Mouse (Mus musculus) midbrain, embryonic 13.5 days (tissue): ENCODE results near the gene Znhit2. TPM values are rescaled to one million over a fixed set of nuclear protein-coding genes. Genes with fewer than 3 reads are reported as not detected.

Source experiments
- ATAC-seq: fragments of 200-750 bp; cut with Nextera tagmentation; 2 replicates; pipeline ENCODE4 v1.8.0; 2017; ENCODE audit warnings: mild to moderate bottlenecking, moderate TSS enrichment, moderate library complexity
- H3K27ac ChIP-seq: fragments of 300-500 bp; sonication (generic); 2 replicates; pipeline ENCODE4 v1.5.1; 2015; ENCODE audit warnings: inconsistent platforms, mild to moderate bottlenecking, moderate library complexity
- H3K27me3 ChIP-seq: fragments of 300-500 bp; sonication (generic); 2 replicates; pipeline ENCODE4 v1.6.1; 2015; ENCODE audit warnings: mild to moderate bottlenecking, inconsistent platforms
- H3K36me3 ChIP-seq: fragments of 300-500 bp; sonication (generic); 2 replicates; pipeline ENCODE4 v1.6.1; 2015; ENCODE audit warnings: mild to moderate bottlenecking, inconsistent platforms
- H3K4me1 ChIP-seq: fragments of 300-500 bp; sonication (generic); replicated peaks from 2 replicates; pipeline ENCODE4 v1.6.1; 2015; ENCODE audit warnings: inconsistent platforms
- H3K4me2 ChIP-seq: fragments of 300-500 bp; sonication (generic); replicated peaks from 2 replicates; pipeline ENCODE4 v1.6.1; 2015; ENCODE audit warnings: moderate library complexity, mild to moderate bottlenecking, inconsistent platforms
- H3K4me3 ChIP-seq: fragments of 300-500 bp; sonication (generic); replicated peaks from 2 replicates; pipeline ENCODE4 v1.5.1; 2015; ENCODE audit warnings: mild to moderate bottlenecking, inconsistent platforms
- H3K9ac ChIP-seq: fragments of 300-500 bp; sonication (generic); replicated peaks from 2 replicates; pipeline ENCODE4 v1.6.1; 2015; ENCODE audit warnings: mild to moderate bottlenecking, inconsistent platforms
- H3K9me3 ChIP-seq: fragments of 300-500 bp; sonication (generic); 2 replicates; pipeline ENCODE4 v1.6.1; 2016; ENCODE audit warnings: mild to moderate bottlenecking, inconsistent platforms
- WGBS: fragments of 180-500 bp; shearing (Covaris S2); methylation state at CpG from one replicate; pipeline ENCODE4 v1.1.7; 2015; 5-methylcytosine and 5-hydroxymethylcytosine counted together
- polyA plus RNA-seq: library from polyadenylated mRNA; unstranded; fragments of >200 nt; fragmentation: Nextera tagmentation; extraction: Ambion mirVana; gene quantifications from 2 replicates; pipeline ENCODE4 v1.2.1, GENCODE M21; 2015

The Znhit2 gene
- polyA plus RNA-seq, 1 experiment from 2014 or later = 33.1 TPM

GRCm38 (mm10) chr19:6048681-6049410 lies 12.1 kb upstream of the Znhit2 start:
- H3K4me2 ChIP-seq = peak overlapping the region; percentile 100; the same call in 1 of the 2 replicates
- 94% methylated on average over 11 of the region's 11 CpGs for WGBS

GRCm38 (mm10) chr19:6052516-6052915 lies 8.5 kb upstream of the Znhit2 start:
- no peak for ATAC-seq
- Histone ChIP-seq H3K9ac (no peak overlapping the region), H3K27me3 (no peaks in the 10 kb centered on the region), H3K36me3 (peaks cover 77% of the 10 kb centered on the region), H3K4me2 (no peak overlapping the region), H3K4me1 (peaks cover 30% of the 10 kb centered on the region), H3K9me3 (no peaks in the 10 kb centered on the region), H3K27ac (no peak overlapping the region), H3K4me3 (no peak overlapping the region)
- 84% methylated on average over 7 of the region's 7 CpGs for WGBS

More at GRCm38 (mm10) chr19:6048681-6049410, 12.1 kb upstream of the Znhit2 start:
- H3K36me3 ChIP-seq = peaks cover 58% of the 10 kb centered on the region
- no peaks in the 10 kb centered on the region for H3K27me3 ChIP-seq
- H3K9me3 ChIP-seq = no peaks in the 10 kb centered on the region
- H3K9ac ChIP-seq = 0 out of 2 replicates have a peak overlapping the region, but pooled peaks have one; percentile 93
- no peak overlapping the region for H3K27ac ChIP-seq
- peaks cover 30% of the 10 kb centered on the region for H3K4me1 ChIP-seq
- peak overlapping the region; percentile 96; the same call in 1 of the 2 replicates for H3K4me3 ChIP-seq
- ATAC-seq = no peak

GRCm38 (mm10) chr19:6054296-6054695 lies 6.7 kb upstream of the Znhit2 start:
- H3K36me3 ChIP-seq = peaks cover 70% of the 10 kb centered on the region
- H3K4me2 ChIP-seq = no peak overlapping the region
- WGBS = 89% methylated on average over 5 of the region's 5 CpGs
- H3K9me3 ChIP-seq = no peaks in the 10 kb centered on the region
- no peak overlapping the region for H3K4me3 ChIP-seq
- no peaks in the 10 kb centered on the region for H3K27me3 ChIP-seq
- no peak for ATAC-seq
- no peak overlapping the region for H3K27ac ChIP-seq
- H3K9ac ChIP-seq = no peak overlapping the region
- peaks cover 21% of the 10 kb centered on the region for H3K4me1 ChIP-seq

- H3K9ac ChIP-seq = peak overlapping the region; percentile 78
- no peaks in the 10 kb centered on the region for H3K27me3 ChIP-seq
- H3K36me3 ChIP-seq = peaks cover 51% of the 10 kb centered on the region
- H3K4me1 ChIP-seq = peaks cover 28% of the 10 kb centered on the region
- ATAC-seq = no peak
- peak overlapping the region; percentile 81 for H3K4me3 ChIP-seq
- H3K9me3 ChIP-seq = no peaks in the 10 kb centered on the region
- WGBS = 57% methylated on average over 4 of the region's 4 CpGs
- H3K4me2 ChIP-seq = peak overlapping the region; percentile 87
- H3K27ac ChIP-seq = no peak overlapping the region
These were observed 4.3 kb upstream of the Znhit2 start for GRCm38 (mm10) chr19:6056696-6057095.

- Histone ChIP-seq H3K27ac (peak within 1 kb of the TSS; percentile 81), H3K4me1 (peaks cover 36% of the 10 kb centered on the region), H3K4me3 (peak within 1 kb of the TSS; percentile 81), H3K9me3 (no peaks in the 10 kb centered on the region), H3K36me3 (peaks cover 43% of the 10 kb centered on the region), H3K9ac (peak within 1 kb of the TSS; percentile 91), H3K27me3 (no peaks in the 10 kb centered on the region), H3K4me2 (peak within 1 kb of the TSS; percentile 87)
- ATAC-seq = peak; percentile 88
- under 1% methylated on average over 63 of the region's 63 CpGs for WGBS
These were observed 3.5 kb upstream of the Znhit2 start, which contains the start of the genes Mrpl49 and Fau for GRCm38 (mm10) chr19:6057313-6058096. TSS of gene Mrpl49 (minus strand) at chr19:6057785. TSS of gene Fau (plus strand) at chr19:6057844.

GRCm38 (mm10) chr19:6058513-6058912 lies 2.5 kb upstream of the Znhit2 start:
- Histone ChIP-seq H3K27me3 (no peaks in the 10 kb centered on the region), H3K4me3 (peak overlapping the region; percentile 81), H3K9me3 (no peaks in the 10 kb centered on the region), H3K4me1 (peaks cover 46% of the 10 kb centered on the region), H3K4me2 (peak overlapping the region; percentile 86), H3K36me3 (peaks cover 32% of the 10 kb centered on the region), H3K9ac (peak overlapping the region; percentile 91), H3K27ac (no peak overlapping the region)
- 0 out of 2 replicates have a peak, but pooled peaks have one; percentile 0 for ATAC-seq
- 35% methylated on average over 5 of the region's 5 CpGs for WGBS

- no peaks in the 10 kb centered on the region for H3K27me3 ChIP-seq
- H3K4me2 ChIP-seq = peak overlapping the region; percentile 86
- no peaks in the 10 kb centered on the region for H3K9me3 ChIP-seq
- peaks cover 28% of the 10 kb centered on the region for H3K36me3 ChIP-seq
- H3K9ac ChIP-seq = peak overlapping the region; percentile 91
- 82% methylated on average over 5 of the region's 5 CpGs for WGBS
- no peak for ATAC-seq
- H3K4me1 ChIP-seq = peaks cover 51% of the 10 kb centered on the region
- H3K4me3 ChIP-seq = peak overlapping the region; percentile 81
- no peak overlapping the region for H3K27ac ChIP-seq
These were observed 2.0 kb upstream of the Znhit2 start for GRCm38 (mm10) chr19:6058966-6059365.

- Histone ChIP-seq H3K4me2 (peak overlapping the region; percentile 99), H3K4me1 (peaks cover 56% of the 10 kb centered on the region), H3K4me3 (peak overlapping the region; percentile 91), H3K9me3 (no peaks in the 10 kb centered on the region), H3K27me3 (no peaks in the 10 kb centered on the region), H3K27ac (peak overlapping the region; percentile 93), H3K9ac (peak overlapping the region; percentile 98), H3K36me3 (peaks cover 10% of the 10 kb centered on the region)
- WGBS = 3% methylated on average over 44 of the region's 44 CpGs
- ATAC-seq = peak; percentile 12; the same call in 1 of the 2 replicates
These were observed 780 bp downstream of the Znhit2 start for GRCm38 (mm10) chr19:6061641-6062302.

- H3K9me3 ChIP-seq = no peaks in the 10 kb centered on the region
- peak overlapping the region; percentile 91 for H3K4me3 ChIP-seq
- H3K9ac ChIP-seq = peak overlapping the region; percentile 98
- no peaks in the 10 kb centered on the region for H3K27me3 ChIP-seq
- H3K4me1 ChIP-seq = peaks cover 59% of the 10 kb centered on the region
- peaks cover 10% of the 10 kb centered on the region for H3K36me3 ChIP-seq
- peak overlapping the region; percentile 99 for H3K4me2 ChIP-seq
- ATAC-seq = no peak
- 77% methylated on average over 5 of the region's 5 CpGs for WGBS
- 0 out of 2 replicates have a peak overlapping the region, but pooled peaks have one; percentile 93 for H3K27ac ChIP-seq
These were observed 1.4 kb downstream of the Znhit2 start for GRCm38 (mm10) chr19:6062418-6062817.

GRCm38 (mm10) chr19:6063081-6063480 lies 2.1 kb downstream of the Znhit2 start:
- Histone ChIP-seq H3K9me3 (no peaks in the 10 kb centered on the region), H3K9ac (peak overlapping the region; percentile 98), H3K27ac (no peak overlapping the region), H3K36me3 (peaks cover 10% of the 10 kb centered on the region), H3K27me3 (no peaks in the 10 kb centered on the region), H3K4me1 (peaks cover 65% of the 10 kb centered on the region), H3K4me3 (peak overlapping the region; percentile 91; the same call in 1 of the 2 replicates), H3K4me2 (peak overlapping the region; percentile 99)
- 93% methylated on average over 6 of the region's 6 CpGs for WGBS
- no peak for ATAC-seq

- peak; percentile 35 for ATAC-seq
- no peaks in the 10 kb centered on the region for H3K9me3 ChIP-seq
- peak overlapping the region; percentile 84 for H3K9ac ChIP-seq
- peak overlapping the region; percentile 93 for H3K4me2 ChIP-seq
- WGBS = 43% methylated on average over 5 of the region's 5 CpGs
- H3K4me1 ChIP-seq = peaks cover 54% of the 10 kb centered on the region
- peak overlapping the region; percentile 93 for H3K27ac ChIP-seq
- peaks cover 28% of the 10 kb centered on the region for H3K36me3 ChIP-seq
- no peaks in the 10 kb centered on the region for H3K27me3 ChIP-seq
- H3K4me3 ChIP-seq = peak overlapping the region; percentile 62
These were observed 5.6 kb downstream of the Znhit2 start for GRCm38 (mm10) chr19:6066571-6066970.
